8 mouse cellular contexts compared by ENCODE assay signal in the genomic region with DNA sequence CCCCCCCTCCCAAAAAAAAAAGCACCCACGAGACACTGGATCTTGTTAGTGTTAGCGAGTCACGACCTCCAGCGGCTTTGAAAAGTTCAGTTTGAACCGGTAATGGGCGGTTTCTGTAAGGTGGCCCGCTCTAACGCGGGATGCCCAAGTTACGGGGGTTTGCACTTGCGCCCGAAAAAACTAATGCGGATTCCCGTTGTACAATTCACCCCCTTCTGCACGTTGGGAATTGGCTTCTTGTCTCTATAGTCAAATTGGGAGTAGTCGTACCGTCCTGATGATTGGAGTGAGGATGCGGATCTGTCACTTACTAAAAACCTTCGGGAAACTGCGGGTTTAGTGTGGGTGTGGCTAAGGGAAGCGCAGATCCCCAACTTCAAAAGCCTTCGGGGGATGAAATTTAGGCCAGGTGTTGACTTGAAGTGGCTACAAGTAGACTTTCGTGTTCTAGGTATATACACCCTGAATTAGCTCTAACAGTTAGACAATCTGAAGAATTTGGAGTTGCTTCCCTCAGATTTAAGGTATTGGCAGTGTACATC. TPM values are rescaled to one million over a fixed set of nuclear protein-coding genes. Genes with fewer than 3 reads are reported as not detected.
DNase-seq lines count a peak whose midpoint lies in the region; ATAC-seq and TF ChIP-seq lines count a peak whose summit lies in the region.

No protein-coding gene starts in this region.

- H3K36me3 ChIP-seq in lung, embryonic 15.5 days, result peaks cover 15% of the 10 kb centered on the region
- peaks cover 20% of the 10 kb centered on the region for H3K36me3 ChIP-seq in forebrain, embryonic 14.5 days (ENCODE audit: control insufficient read depth, insufficient read depth, low read length)
- peaks cover 30% of the 10 kb centered on the region for H3K36me3 ChIP-seq in limb, embryonic 14.5 days (ENCODE audit: control insufficient read depth, insufficient read depth, low read length)
- no peaks in the 10 kb centered on the region for H3K36me3 ChIP-seq in neural tube, embryonic 11.5 days (ENCODE audit: control insufficient read depth, insufficient read depth, low read length)

- no peak for TF ChIP-seq POLR2A in bone marrow, adult 2 months (IDR thresholded peaks at IDR 0.05; ENCODE audit: borderline replicate concordance, control insufficient read depth, low read depth, low read length)
- TF ChIP-seq POLR2A in limb, embryonic 14.5 days (IDR thresholded peaks at IDR 0.05; ENCODE audit: borderline replicate concordance, extremely low read depth, insufficient read depth, insufficient read length), result no peak

- no peaks in the 10 kb centered on the region; the same call in 1 of the 2 replicates for H3K27me3 ChIP-seq in lung, embryonic 15.5 days
- H3K27me3 ChIP-seq in forebrain, embryonic 14.5 days (replicated peaks; ENCODE audit: control insufficient read depth, insufficient read depth, low read length), result no peaks in the 10 kb centered on the region
- no peaks in the 10 kb centered on the region for H3K27me3 ChIP-seq in limb, embryonic 14.5 days (ENCODE audit: control insufficient read depth, insufficient read depth, low read length)
- no peaks in the 10 kb centered on the region for H3K27me3 ChIP-seq in neural tube, embryonic 11.5 days (ENCODE audit: control insufficient read depth, insufficient read depth, low read length)

- H3K9me3 ChIP-seq in lung, embryonic 15.5 days, result no peaks in the 10 kb centered on the region
- H3K9me3 ChIP-seq in forebrain, embryonic 14.5 days (replicated peaks; ENCODE audit: control insufficient read depth, low read length), result no peaks in the 10 kb centered on the region
- no peaks in the 10 kb centered on the region for H3K9me3 ChIP-seq in limb, embryonic 14.5 days (ENCODE audit: control insufficient read depth, low read length)
- no peaks in the 10 kb centered on the region for H3K9me3 ChIP-seq in neural tube, embryonic 11.5 days (ENCODE audit: control insufficient read depth, low read length)

- ATAC-seq in lung, embryonic 15.5 days (ENCODE audit: borderline replicate concordance, extremely low read depth, low FRiP score, low TSS enrichment), result peak; percentile 19; the same call in 1 of the 2 replicates
- no peak; the same call in 1 of the 2 replicates for ATAC-seq in forebrain, embryonic 14.5 days
- ATAC-seq in limb, embryonic 14.5 days (ENCODE audit: low FRiP score, low read depth), result peak; percentile 27; the same call in 1 of the 2 replicates
- ATAC-seq in neural tube, embryonic 11.5 days (ENCODE audit: insufficient read depth, low FRiP score, low TSS enrichment), result peak; percentile 7; the same call in 1 of the 2 replicates

- peaks cover 3% of the 10 kb centered on the region for H3K4me1 ChIP-seq in lung, embryonic 15.5 days
- no peaks in the 10 kb centered on the region for H3K4me1 ChIP-seq in bone marrow, adult 2 months (ENCODE audit: control insufficient read depth, insufficient read depth, low read length)
- peaks cover 4% of the 10 kb centered on the region; the same call in 1 of the 2 replicates for H3K4me1 ChIP-seq in forebrain, embryonic 14.5 days (ENCODE audit: control insufficient read depth, insufficient read depth, low read length)
- peaks cover 9% of the 10 kb centered on the region for H3K4me1 ChIP-seq in limb, embryonic 14.5 days (ENCODE audit: control insufficient read depth, insufficient read depth, low read length)
- H3K4me1 ChIP-seq in neural tube, embryonic 11.5 days (ENCODE audit: control insufficient read depth, insufficient read depth, low read length), result peaks cover 3% of the 10 kb centered on the region; the same call in 1 of the 2 replicates

- no peak for TF ChIP-seq CTCF in bone marrow, adult 2 months (IDR thresholded peaks at IDR 0.05; ENCODE audit: control insufficient read depth, insufficient read depth, low read length)

- no peak for DNase-seq in lung, postnatal 14 days
- DNase-seq in forebrain, embryonic 14.5 days (ENCODE audit: low spot score), result peak; percentile 42
- DNase-seq in limb, embryonic 14.5 days (ENCODE audit: low spot score), result peak; percentile 57
- DNase-seq in neural tube, embryonic 11.5 days (ENCODE audit: low spot score), result peak; percentile 78
- no peak for DNase-seq in right cerebral cortex, postnatal 36 days (ENCODE audit: low spot score in 2 of 2)
- no peak for DNase-seq in gastrocnemius, postnatal 10 days

- peak overlapping the region; percentile 97 for H3K9ac ChIP-seq in lung, embryonic 15.5 days
- peak overlapping the region; percentile 84 for H3K9ac ChIP-seq in forebrain, embryonic 14.5 days (ENCODE audit: low read length)
- peak overlapping the region; percentile 77 for H3K9ac ChIP-seq in limb, embryonic 14.5 days (ENCODE audit: low read depth, low read length, severe bottlenecking)
- H3K9ac ChIP-seq in neural tube, embryonic 11.5 days (ENCODE audit: low read length), result peak overlapping the region; percentile 90

- 1% methylated on average over 23 of the region's 23 CpGs for WGBS in lung, embryonic 15.5 days
- whole genome bisulfite sequencing in bone marrow, adult 2 months, result under 1% methylated on average over 23 of the region's 23 CpGs
- 2% methylated on average over 23 of the region's 23 CpGs for WGBS in forebrain, embryonic 14.5 days
- under 1% methylated on average over 23 of the region's 23 CpGs for WGBS in limb, embryonic 14.5 days
- 1% methylated on average over 23 of the region's 23 CpGs for WGBS in neural tube, embryonic 11.5 days

- peak overlapping the region; percentile 94; the same call in 1 of the 2 replicates for H3K27ac ChIP-seq in lung, embryonic 15.5 days
- peak overlapping the region; percentile 97 for H3K27ac ChIP-seq in bone marrow, adult 2 months (ENCODE audit: control insufficient read depth, insufficient read depth, low read depth, low read length, poor library complexity)
- no peak overlapping the region for H3K27ac ChIP-seq in forebrain, embryonic 14.5 days (ENCODE audit: low read depth, low read length)
- H3K27ac ChIP-seq in limb, embryonic 14.5 days (replicated peaks; ENCODE audit: low read depth, low read length), result peak overlapping the region; percentile 91; the same call in 1 of the 2 replicates
- no peak overlapping the region for H3K27ac ChIP-seq in neural tube, embryonic 11.5 days (ENCODE audit: low read depth, low read length)

- peak overlapping the region; percentile 100 for H3K4me3 ChIP-seq in lung, embryonic 15.5 days
- H3K4me3 ChIP-seq in bone marrow, adult 2 months (replicated peaks; ENCODE audit: control insufficient read depth, low read depth, low read length), result peak overlapping the region; percentile 75
- H3K4me3 ChIP-seq in forebrain, embryonic 14.5 days (ENCODE audit: low read depth, low read length), result peak overlapping the region; percentile 98
- H3K4me3 ChIP-seq in limb, embryonic 14.5 days (replicated peaks; ENCODE audit: low read length), result peak overlapping the region; percentile 96
- peak overlapping the region; percentile 91 for H3K4me3 ChIP-seq in neural tube, embryonic 11.5 days (ENCODE audit: low read depth, low read length)

- peak overlapping the region; percentile 74 for H3K4me2 ChIP-seq in lung, embryonic 15.5 days
- peak overlapping the region; percentile 82 for H3K4me2 ChIP-seq in forebrain, embryonic 14.5 days (ENCODE audit: low read length)
- peak overlapping the region; percentile 72 for H3K4me2 ChIP-seq in limb, embryonic 14.5 days (replicated peaks; ENCODE audit: low read depth, low read length, severe bottlenecking)
- H3K4me2 ChIP-seq in neural tube, embryonic 11.5 days (ENCODE audit: low read depth), result peak overlapping the region; percentile 60

RNA-seq across cellular contexts. Expression of a gene that starts 0.8 kb away (rescaled TPM):
- 68.5 and 69.5 TPM in 2 replicates for polyA plus RNA-seq in lung, embryonic 15.5 days (2015; fragmentation: Nextera tagmentation; extraction: Ambion mirVana)
- 36.6 and 41.4 TPM in 2 replicates for polyA plus RNA-seq in bone marrow, adult 2 months (2011; ENCODE audit: insufficient read depth, insufficient read length, low replicate concordance, missing spikeins)
- polyA plus RNA-seq in forebrain, embryonic 14.5 days (2014; fragmentation: Nextera tagmentation; extraction: Ambion mirVana), result 92.3 and 93.0 TPM in 2 replicates
- 35.7 and 46.1 TPM in 2 replicates for polyA plus RNA-seq in limb, embryonic 14.5 days (2012; rRNA removed)
- 74.2 and 75.8 TPM in 2 replicates for polyA plus RNA-seq in limb, embryonic 14.5 days (2014; fragmentation: Nextera tagmentation; extraction: Ambion mirVana)
- 87.4 and 94.7 TPM in 2 replicates for polyA plus RNA-seq in neural tube, embryonic 11.5 days (2014; fragmentation: Nextera tagmentation; extraction: Ambion mirVana)
- total RNA-seq in gastrocnemius, postnatal 10 days (2021), result 10 to 100 TPM; 17.4 to 18.4 TPM

RNA-seq across cellular contexts. Expression of a gene that starts 17.2 kb away (rescaled TPM):
- polyA plus RNA-seq in lung, embryonic 15.5 days (2015; fragmentation: Nextera tagmentation; extraction: Ambion mirVana), result 0.13 and 0.15 TPM in 2 replicates
- polyA plus RNA-seq in bone marrow, adult 2 months (2011; ENCODE audit: insufficient read depth, insufficient read length, low replicate concordance, missing spikeins), result 1.3 and 1.4 TPM in 2 replicates
- 0.11 TPM in 1 of 2 replicates, not detected in the other for polyA plus RNA-seq in forebrain, embryonic 14.5 days (2014; fragmentation: Nextera tagmentation; extraction: Ambion mirVana)
- 0.22 and 0.31 TPM in 2 replicates for polyA plus RNA-seq in limb, embryonic 14.5 days (2012; rRNA removed)
- 0.14 and 0.30 TPM in 2 replicates for polyA plus RNA-seq in limb, embryonic 14.5 days (2014; fragmentation: Nextera tagmentation; extraction: Ambion mirVana)
- polyA plus RNA-seq in neural tube, embryonic 11.5 days (2014; fragmentation: Nextera tagmentation; extraction: Ambion mirVana), result 0.27 TPM in 1 of 2 replicates, not detected in the other
- under 1 TPM; 0.12 to 0.23 TPM for total RNA-seq in gastrocnemius, postnatal 10 days (2021)

RNA-seq across cellular contexts. Expression of a gene that starts 41.2 kb away (rescaled TPM):
- 0.06 TPM in 1 of 2 replicates, not detected in the other for polyA plus RNA-seq in lung, embryonic 15.5 days (2015; fragmentation: Nextera tagmentation; extraction: Ambion mirVana)
- polyA plus RNA-seq in bone marrow, adult 2 months (2011; ENCODE audit: insufficient read depth, insufficient read length, low replicate concordance, missing spikeins), result not detected in 2 replicates
- not detected in 2 replicates for polyA plus RNA-seq in forebrain, embryonic 14.5 days (2014; fragmentation: Nextera tagmentation; extraction: Ambion mirVana)
- polyA plus RNA-seq in limb, embryonic 14.5 days (2012; rRNA removed), result not detected in 2 replicates
- not detected in 2 replicates for polyA plus RNA-seq in limb, embryonic 14.5 days (2014; fragmentation: Nextera tagmentation; extraction: Ambion mirVana)
- polyA plus RNA-seq in neural tube, embryonic 11.5 days (2014; fragmentation: Nextera tagmentation; extraction: Ambion mirVana), result not detected in 2 replicates
- total RNA-seq in gastrocnemius, postnatal 10 days (2021), result not detected

RNA-seq across cellular contexts. Expression of a gene that starts 48.2 kb away (rescaled TPM):
- 0.13 and 0.80 TPM in 2 replicates for polyA plus RNA-seq in lung, embryonic 15.5 days (2015; fragmentation: Nextera tagmentation; extraction: Ambion mirVana)
- 0.68 and 4.4 TPM in 2 replicates for polyA plus RNA-seq in bone marrow, adult 2 months (2011; ENCODE audit: insufficient read depth, insufficient read length, low replicate concordance, missing spikeins)
- polyA plus RNA-seq in forebrain, embryonic 14.5 days (2014; fragmentation: Nextera tagmentation; extraction: Ambion mirVana), result 0.07 TPM in 1 of 2 replicates, not detected in the other
- polyA plus RNA-seq in limb, embryonic 14.5 days (2012; rRNA removed), result 0.14 and 0.18 TPM in 2 replicates
- 0.28 and 0.32 TPM in 2 replicates for polyA plus RNA-seq in limb, embryonic 14.5 days (2014; fragmentation: Nextera tagmentation; extraction: Ambion mirVana)
- not detected in 2 replicates for polyA plus RNA-seq in neural tube, embryonic 11.5 days (2014; fragmentation: Nextera tagmentation; extraction: Ambion mirVana)
- total RNA-seq in gastrocnemius, postnatal 10 days (2021), result under 1 TPM; 0.14 to 0.18 TPM

Comparison
In these comparisons a context has a peak if more than half of its experiments do, and no peak if none do; other contexts are left out.
1. H3K27ac ChIP-seq: peak in lung, embryonic 15.5 days (single experiment), bone marrow, adult 2 months (single experiment) and limb, embryonic 14.5 days (single experiment); none in forebrain, embryonic 14.5 days (single experiment) and neural tube, embryonic 11.5 days (single experiment).
2. DNase-seq: peak in forebrain, embryonic 14.5 days (single experiment), limb, embryonic 14.5 days (single experiment) and neural tube, embryonic 11.5 days (single experiment); none in lung, postnatal 14 days (single experiment), right cerebral cortex, postnatal 36 days (0 of 2) and gastrocnemius, postnatal 10 days (single experiment).
3. Peak in every context shown above with its lines, with median percentiles within 50 percentile points of each other: H3K4me2 ChIP-seq, H3K4me3 ChIP-seq and H3K9ac ChIP-seq.